Mouse (Mus musculus): ENCODE results near the gene C2cd5. TPM values are rescaled to one million over a fixed set of nuclear protein-coding genes. Genes with fewer than 3 reads are reported as not detected.

Gene C2cd5
- polyA plus RNA-seq, 1 experiment = 57.2 TPM

- Histone ChIP-seq H3K4me3 (ENCODE audit: low read depth, low read length) (no peak overlapping the region), H3K27me3 (ENCODE audit: control insufficient read depth, insufficient read depth, low read length, poor library complexity, severe bottlenecking) (no peaks in the 10 kb centered on the region), H3K9ac (ENCODE audit: low read depth, poor library complexity, severe bottlenecking) (no peak overlapping the region), H3K9me3 (replicated peaks; ENCODE audit: control insufficient read depth, insufficient read depth, low read length, poor library complexity, severe bottlenecking) (peaks cover 3% of the 10 kb centered on the region; the same call in 1 of the 2 replicates), H3K36me3 (ENCODE audit: control insufficient read depth, insufficient read depth, low read length, poor library complexity, severe bottlenecking) (peaks cover 39% of the 10 kb centered on the region), H3K27ac (ENCODE audit: insufficient read depth, low read length) (no peak overlapping the region), H3K4me1 (ENCODE audit: control insufficient read depth, insufficient read depth, low read length) (no peaks in the 10 kb centered on the region)
- no peak for TF ChIP-seq CTCF (IDR thresholded peaks at IDR 0.05; ENCODE audit: low read depth, low read length)
- no peak for TF ChIP-seq POLR2A (IDR thresholded peaks at IDR 0.05; ENCODE audit: insufficient read depth, low read length)
These were observed 12.6 kb downstream of the C2cd5 start for GRCm38 (mm10) chr6:143087332-143087731.

- H3K4me1 ChIP-seq (ENCODE audit: control insufficient read depth, insufficient read depth, low read length) = no peaks in the 10 kb centered on the region
- TF ChIP-seq POLR2A (IDR thresholded peaks at IDR 0.05; ENCODE audit: insufficient read depth, low read length) (no peak), CTCF (IDR thresholded peaks at IDR 0.05; ENCODE audit: low read depth, low read length) (no peak), EP300 (IDR thresholded peaks at IDR 0.05; ENCODE audit: insufficient read depth, low read depth, low read length) (no peak)
- H3K27me3 ChIP-seq (ENCODE audit: control insufficient read depth, insufficient read depth, low read length, poor library complexity, severe bottlenecking) = no peaks in the 10 kb centered on the region
- no peak overlapping the region for H3K4me3 ChIP-seq (ENCODE audit: low read depth, low read length)
- H3K27ac ChIP-seq (ENCODE audit: insufficient read depth, low read length) = no peak overlapping the region
- H3K36me3 ChIP-seq (ENCODE audit: control insufficient read depth, insufficient read depth, low read length, poor library complexity, severe bottlenecking) = peaks cover 39% of the 10 kb centered on the region
- H3K9ac ChIP-seq (ENCODE audit: low read depth, poor library complexity, severe bottlenecking) = no peak overlapping the region
- H3K9me3 ChIP-seq (replicated peaks; ENCODE audit: control insufficient read depth, insufficient read depth, low read length, poor library complexity, severe bottlenecking) = peaks cover 3% of the 10 kb centered on the region; the same call in 1 of the 2 replicates
These were observed 14.0 kb downstream of the C2cd5 start for GRCm38 (mm10) chr6:143085898-143086297.

GRCm38 (mm10) chr6:143084314-143085025 lies 15.5 kb downstream of the C2cd5 start:
- Histone ChIP-seq H3K36me3 (ENCODE audit: control insufficient read depth, insufficient read depth, low read length, poor library complexity, severe bottlenecking) (peaks cover 38% of the 10 kb centered on the region), H3K27me3 (ENCODE audit: control insufficient read depth, insufficient read depth, low read length, poor library complexity, severe bottlenecking) (no peaks in the 10 kb centered on the region), H3K9me3 (replicated peaks; ENCODE audit: control insufficient read depth, insufficient read depth, low read length, poor library complexity, severe bottlenecking) (no peaks in the 10 kb centered on the region), H3K9ac (ENCODE audit: low read depth, poor library complexity, severe bottlenecking) (no peak overlapping the region), H3K4me1 (ENCODE audit: control insufficient read depth, insufficient read depth, low read length) (no peaks in the 10 kb centered on the region), H3K4me3 (ENCODE audit: low read depth, low read length) (no peak overlapping the region), H3K27ac (ENCODE audit: insufficient read depth, low read length) (no peak overlapping the region)
- TF ChIP-seq EP300 (IDR thresholded peaks at IDR 0.05; ENCODE audit: insufficient read depth, low read depth, low read length) (no peak), CTCF (IDR thresholded peaks at IDR 0.05; ENCODE audit: low read depth, low read length) (no peak), POLR2A (IDR thresholded peaks at IDR 0.05; ENCODE audit: insufficient read depth, low read length) (no peak)

- no peaks in the 10 kb centered on the region for H3K9me3 ChIP-seq (replicated peaks; ENCODE audit: control insufficient read depth, insufficient read depth, low read length, poor library complexity, severe bottlenecking)
- peaks cover 43% of the 10 kb centered on the region for H3K36me3 ChIP-seq (ENCODE audit: control insufficient read depth, insufficient read depth, low read length, poor library complexity, severe bottlenecking)
- no peak overlapping the region for H3K27ac ChIP-seq (ENCODE audit: insufficient read depth, low read length)
- TF ChIP-seq CTCF (IDR thresholded peaks at IDR 0.05; ENCODE audit: low read depth, low read length) (no peak), POLR2A (IDR thresholded peaks at IDR 0.05; ENCODE audit: insufficient read depth, low read length) (no peak), EP300 (IDR thresholded peaks at IDR 0.05; ENCODE audit: insufficient read depth, low read depth, low read length) (no peak)
- H3K4me3 ChIP-seq (ENCODE audit: low read depth, low read length) = no peak overlapping the region
- no peaks in the 10 kb centered on the region for H3K4me1 ChIP-seq (ENCODE audit: control insufficient read depth, insufficient read depth, low read length)
- H3K27me3 ChIP-seq (ENCODE audit: control insufficient read depth, insufficient read depth, low read length, poor library complexity, severe bottlenecking) = no peaks in the 10 kb centered on the region
- no peak overlapping the region for H3K9ac ChIP-seq (ENCODE audit: low read depth, poor library complexity, severe bottlenecking)
These were observed 18.3 kb downstream of the C2cd5 start for GRCm38 (mm10) chr6:143081479-143082106.

DNA sequence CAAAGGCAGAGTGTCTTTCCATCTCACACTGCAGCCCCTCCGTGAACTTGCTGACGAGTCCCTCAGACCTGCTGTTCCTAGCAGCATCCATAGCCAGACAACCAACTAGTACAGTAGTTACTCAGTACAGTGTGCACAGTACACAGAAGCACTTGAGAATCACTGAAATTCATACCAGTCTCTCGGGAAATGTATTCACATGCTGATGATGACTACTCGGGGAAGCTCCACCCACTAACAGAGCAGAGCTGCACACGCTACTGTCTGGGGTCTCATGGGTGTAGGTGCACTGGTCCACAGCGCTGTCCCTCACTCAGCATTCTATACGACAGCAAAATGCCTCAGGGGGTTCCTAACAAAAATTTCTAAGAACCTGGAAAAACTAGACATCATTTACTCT lies 19.2 kb downstream of the C2cd5 start:
- no peaks in the 10 kb centered on the region for H3K9me3 ChIP-seq (replicated peaks; ENCODE audit: control insufficient read depth, insufficient read depth, low read length, poor library complexity, severe bottlenecking)
- no peaks in the 10 kb centered on the region for H3K4me1 ChIP-seq (ENCODE audit: control insufficient read depth, insufficient read depth, low read length)
- peaks cover 46% of the 10 kb centered on the region for H3K36me3 ChIP-seq (ENCODE audit: control insufficient read depth, insufficient read depth, low read length, poor library complexity, severe bottlenecking)
- H3K27me3 ChIP-seq (ENCODE audit: control insufficient read depth, insufficient read depth, low read length, poor library complexity, severe bottlenecking) = no peaks in the 10 kb centered on the region
- no peak overlapping the region for H3K4me3 ChIP-seq (ENCODE audit: low read depth, low read length)
- H3K27ac ChIP-seq (ENCODE audit: insufficient read depth, low read length) = no peak overlapping the region
- no peak overlapping the region for H3K9ac ChIP-seq (ENCODE audit: low read depth, poor library complexity, severe bottlenecking)
- TF ChIP-seq POLR2A (IDR thresholded peaks at IDR 0.05; ENCODE audit: insufficient read depth, low read length) (no peak), EP300 (IDR thresholded peaks at IDR 0.05; ENCODE audit: insufficient read depth, low read depth, low read length) (no peak), CTCF (IDR thresholded peaks at IDR 0.05; ENCODE audit: low read depth, low read length) (no peak)

DNA sequence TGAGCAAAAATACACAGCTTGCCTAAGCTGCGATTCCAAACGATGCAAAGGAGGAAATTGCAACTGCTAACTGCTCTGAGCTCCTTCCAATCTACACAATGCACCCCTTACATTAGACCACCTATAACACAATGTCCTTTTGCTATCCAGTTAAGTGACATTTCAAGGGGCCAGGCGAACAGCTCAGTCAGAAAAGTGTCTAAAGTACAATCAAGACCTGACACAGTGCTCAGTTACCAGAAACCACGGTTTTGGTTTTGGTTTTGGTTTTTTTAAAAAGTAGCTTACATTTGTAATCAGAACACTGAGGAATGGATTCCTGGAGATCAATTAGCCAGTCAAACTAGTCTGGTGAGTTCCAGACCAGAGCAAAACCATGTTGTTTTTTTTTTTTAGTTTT lies 20.8 kb downstream of the C2cd5 start:
- TF ChIP-seq CTCF (IDR thresholded peaks at IDR 0.05; ENCODE audit: low read depth, low read length) (no peak), POLR2A (IDR thresholded peaks at IDR 0.05; ENCODE audit: insufficient read depth, low read length) (no peak)
- peaks cover 52% of the 10 kb centered on the region for H3K36me3 ChIP-seq (ENCODE audit: control insufficient read depth, insufficient read depth, low read length, poor library complexity, severe bottlenecking)
- H3K27ac ChIP-seq (ENCODE audit: insufficient read depth, low read length) = no peak overlapping the region
- H3K9me3 ChIP-seq (replicated peaks; ENCODE audit: control insufficient read depth, insufficient read depth, low read length, poor library complexity, severe bottlenecking) = no peaks in the 10 kb centered on the region
- no peak overlapping the region for H3K9ac ChIP-seq (ENCODE audit: low read depth, poor library complexity, severe bottlenecking)
- H3K4me3 ChIP-seq (ENCODE audit: low read depth, low read length) = no peak overlapping the region
- H3K27me3 ChIP-seq (ENCODE audit: control insufficient read depth, insufficient read depth, low read length, poor library complexity, severe bottlenecking) = no peaks in the 10 kb centered on the region
- H3K4me1 ChIP-seq (ENCODE audit: control insufficient read depth, insufficient read depth, low read length) = no peaks in the 10 kb centered on the region

Measured in ES-Bruce4 (cell line).